ENCODE assay signal across 9 mouse cellular contexts in the genomic region with DNA sequence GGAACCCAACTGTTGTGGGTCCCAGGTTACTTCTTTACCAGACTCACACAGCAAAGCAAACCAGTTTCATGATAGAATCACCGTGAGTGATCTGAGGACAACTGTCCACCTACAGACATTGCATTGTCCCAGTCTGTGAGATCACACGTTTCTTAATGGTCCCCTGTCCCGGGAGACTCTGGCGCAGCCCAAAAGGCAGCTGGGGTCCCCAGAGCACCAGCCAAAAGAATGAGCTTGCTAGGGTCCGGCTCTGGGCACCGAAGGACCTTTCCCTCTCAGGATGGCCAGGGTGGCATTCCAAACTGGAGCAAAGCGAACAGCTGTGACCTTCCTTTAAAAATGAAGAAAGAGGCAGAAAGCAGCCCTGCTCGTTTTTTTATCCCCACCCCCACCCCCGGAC. TPM values are rescaled to one million over a fixed set of nuclear protein-coding genes. Genes with fewer than 3 reads are reported as not detected.
A peak's percentile ranks its signal among the peaks of the same experiment; 100 is the strongest.
DNase-seq lines count a peak whose midpoint lies in the region; ATAC-seq and TF ChIP-seq lines count a peak whose summit lies in the region.
"Had no signal": no experiment of that assay in that cellular context is flagged by ENCODE, and none has a peak within 500 bp of the region (broad histone marks: within the 10 kb centered on the region; RNA-seq: fewer than 3 reads in every experiment).

Gene Adamtsl1 (plus strand): TSS at position 381 of the 400 bp plus-strand sequence.

- peaks cover 34% of the 10 kb centered on the region for H3K27me3 ChIP-seq in forebrain, embryonic 12.5 days
- peaks cover 41% of the 10 kb centered on the region for H3K27me3 ChIP-seq in limb, embryonic 13.5 days
- H3K27me3 ChIP-seq in stomach, embryonic 16.5 days (ENCODE audit: control insufficient read depth, insufficient read depth, low read length) = no peaks in the 10 kb centered on the region; the same call in 1 of the 2 replicates

- no peak for DNase-seq in layer of hippocampus, adult 8-10 months (ENCODE audit: low spot score in 2 of 2)
- no peak for DNase-seq in layer of hippocampus, adult 9-11 months
- peak; percentile 15 for DNase-seq in brain, embryonic 14.5 days (ENCODE audit: low read depth)
- no peak for DNase-seq in thymus, postnatal 36 days
- no peak for DNase-seq in right cerebral cortex, adult 18-20 months

- H3K4me2 ChIP-seq in forebrain, embryonic 12.5 days = peak within 1 kb of the TSS; percentile 91
- H3K4me2 ChIP-seq in limb, embryonic 13.5 days (replicated peaks) = peak within 1 kb of the TSS; percentile 99
- peak within 1 kb of the TSS; percentile 74 for H3K4me2 ChIP-seq in stomach, embryonic 16.5 days (ENCODE audit: low read depth, low read length)

- 2% methylated on average over 9 of the region's 9 CpGs for WGBS in forebrain, embryonic 12.5 days
- WGBS in limb, embryonic 13.5 days = 3% methylated on average over 9 of the region's 9 CpGs
- WGBS in stomach, embryonic 16.5 days = 6% methylated on average over 9 of the region's 9 CpGs

- no peak within 1 kb of the TSS for H3K27ac ChIP-seq in forebrain, embryonic 12.5 days
- no peak within 1 kb of the TSS for H3K27ac ChIP-seq in limb, embryonic 13.5 days
- H3K27ac ChIP-seq in stomach, embryonic 16.5 days (ENCODE audit: low read length) = peak within 1 kb of the TSS; percentile 25; the same call in 1 of the 2 replicates

- H3K9me3 ChIP-seq in forebrain, embryonic 12.5 days = no peaks in the 10 kb centered on the region
- no peaks in the 10 kb centered on the region for H3K9me3 ChIP-seq in limb, embryonic 13.5 days
- H3K9me3 ChIP-seq in stomach, embryonic 16.5 days (replicated peaks; ENCODE audit: control insufficient read depth, low read length) = no peaks in the 10 kb centered on the region

- H3K4me3 ChIP-seq in forebrain, embryonic 12.5 days (replicated peaks) = peak within 1 kb of the TSS; percentile 48
- H3K4me3 ChIP-seq in limb, embryonic 13.5 days = peak within 1 kb of the TSS; percentile 58
- peak within 1 kb of the TSS; percentile 46 for H3K4me3 ChIP-seq in stomach, embryonic 16.5 days (replicated peaks; ENCODE audit: low read length)

- H3K4me1 ChIP-seq in forebrain, embryonic 12.5 days = peaks cover 15% of the 10 kb centered on the region
- peaks cover 14% of the 10 kb centered on the region for H3K4me1 ChIP-seq in limb, embryonic 13.5 days
- peaks cover 6% of the 10 kb centered on the region; the same call in 1 of the 2 replicates for H3K4me1 ChIP-seq in stomach, embryonic 16.5 days (ENCODE audit: control insufficient read depth, insufficient read depth, low read length)

- TF ChIP-seq CTCF in brain, embryonic 14.5 days (IDR thresholded peaks at IDR 0.05; ENCODE audit: borderline replicate concordance, extremely low read depth, insufficient read depth, insufficient read length) = no peak

- 0 out of 2 replicates have a peak, but pooled peaks have one; percentile 52 for ATAC-seq in forebrain, embryonic 12.5 days (ENCODE audit: low FRiP score)
- ATAC-seq in limb, embryonic 13.5 days (ENCODE audit: low FRiP score, low read depth) = no peak
- ATAC-seq in stomach, embryonic 16.5 days (ENCODE audit: insufficient read depth, low FRiP score) = no peak

- no peak for TF ChIP-seq POLR2A in brain, embryonic 14.5 days (IDR thresholded peaks at IDR 0.05; ENCODE audit: borderline replicate concordance, extremely low read depth, insufficient read depth, insufficient read length, poor library complexity, severe bottlenecking)

- H3K36me3 ChIP-seq in forebrain, embryonic 12.5 days (replicated peaks) = no peaks in the 10 kb centered on the region
- H3K36me3 ChIP-seq in limb, embryonic 13.5 days = no peaks in the 10 kb centered on the region
- H3K36me3 ChIP-seq in stomach, embryonic 16.5 days (ENCODE audit: control insufficient read depth, insufficient read depth, low read length) = no peaks in the 10 kb centered on the region

- H3K9ac ChIP-seq in forebrain, embryonic 12.5 days = peak within 1 kb of the TSS; percentile 52
- H3K9ac ChIP-seq in limb, embryonic 13.5 days = peak within 1 kb of the TSS; percentile 68
- peak within 1 kb of the TSS; percentile 43 for H3K9ac ChIP-seq in stomach, embryonic 16.5 days (ENCODE audit: low read length)

RNA-seq across cellular contexts. Expression of gene Adamtsl1, which starts in this region (rescaled TPM):
- 10 to 100 TPM in 3 of 4 experiments, 1 to 10 TPM in 1; 9.8 to 13.0 (median 11.9) TPM for total RNA-seq in layer of hippocampus, adult 8-10 months (2022)
- polyA plus RNA-seq in brain, embryonic 14.5 days (2012; rRNA removed) = 4.7 and 6.3 TPM in 2 replicates
- 7.6 and 11.6 TPM in 2 replicates for polyA plus RNA-seq in forebrain, embryonic 12.5 days (2016; fragmentation: Nextera tagmentation; extraction: Ambion mirVana)
- 51.3 and 53.2 TPM in 2 replicates for polyA plus RNA-seq in limb, embryonic 13.5 days (2015; fragmentation: Nextera tagmentation; extraction: Ambion mirVana)
- 17.5 and 22.0 TPM in 2 replicates for polyA plus RNA-seq in stomach, embryonic 16.5 days (2015; fragmentation: Nextera tagmentation; extraction: Ambion mirVana)
- total RNA-seq: neutrophil, adult 5-6 weeks had no signal
